Mouse (Mus musculus) natural killer cell, adult 2 months (primary cell): ENCODE data around the gene Slc25a27.

ENCODE experiments used
- DNase-seq, 2 experiments: peaks; one replicate each; pipeline ENCODE4 v3.0.0; 2022; ENCODE audit warnings: low spot score in 2 of 2

The Slc25a27 gene

DNA sequence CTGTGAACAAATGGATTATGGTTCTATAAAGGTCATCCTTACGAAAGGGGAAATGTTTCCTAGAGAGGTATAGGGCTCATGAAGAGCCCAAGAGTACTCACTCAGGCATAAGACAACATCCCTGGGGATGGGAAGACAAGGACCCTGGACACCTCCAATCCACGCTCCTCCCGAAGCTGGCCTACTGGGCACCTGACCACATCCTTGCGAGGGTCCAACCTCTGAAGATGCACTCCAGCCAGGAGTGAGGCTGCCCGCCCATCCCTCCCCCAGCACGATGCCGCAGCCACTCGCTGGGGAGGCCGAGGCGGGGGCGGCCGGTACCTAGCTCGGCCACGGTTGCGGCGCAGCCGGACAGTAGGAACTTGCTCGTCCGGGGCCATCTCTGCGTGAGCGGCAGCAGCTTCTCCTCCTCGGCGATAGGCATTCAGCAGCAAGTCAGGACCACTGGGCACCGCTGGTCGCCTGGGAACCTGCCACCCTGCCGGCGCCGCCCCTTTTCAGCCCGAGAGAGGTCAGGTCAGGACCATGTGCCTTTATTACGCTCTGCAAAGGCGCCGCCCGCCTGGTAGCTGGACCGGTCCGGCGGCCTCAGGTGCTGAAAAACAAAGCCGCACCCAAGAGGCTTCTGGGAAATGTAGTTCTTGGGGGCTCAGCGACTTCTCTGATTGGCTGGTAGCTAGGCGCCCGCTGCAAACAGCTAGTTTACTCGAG is at the start of gene Slc25a27:
Gene Slc25a27, minus strand, starts transcription at position 639 of the 714 bp plus-strand sequence.
- DNase-seq, result peak; percentile 79 to 82

DNA sequence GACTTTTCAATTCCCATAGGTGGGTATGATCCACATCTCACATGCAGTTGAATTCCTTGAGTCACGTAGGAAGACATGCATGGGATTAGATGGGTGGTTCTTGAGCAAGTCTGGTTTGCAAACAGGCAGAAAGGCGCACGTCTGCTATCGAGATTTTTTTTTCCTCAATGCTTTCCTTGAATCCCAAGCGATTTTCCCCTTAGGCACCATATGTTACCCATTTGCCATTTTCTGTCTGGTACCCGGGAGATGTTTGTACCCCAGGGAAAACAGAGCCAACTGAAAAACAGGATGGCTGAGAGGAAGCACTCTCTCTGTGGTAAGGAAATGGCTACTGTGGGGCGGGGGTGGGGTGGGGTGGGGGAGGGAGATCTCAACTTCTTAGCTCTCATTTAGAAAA is 49.6 kb upstream of the Slc25a27 start:
- no peak for DNase-seq

DNA sequence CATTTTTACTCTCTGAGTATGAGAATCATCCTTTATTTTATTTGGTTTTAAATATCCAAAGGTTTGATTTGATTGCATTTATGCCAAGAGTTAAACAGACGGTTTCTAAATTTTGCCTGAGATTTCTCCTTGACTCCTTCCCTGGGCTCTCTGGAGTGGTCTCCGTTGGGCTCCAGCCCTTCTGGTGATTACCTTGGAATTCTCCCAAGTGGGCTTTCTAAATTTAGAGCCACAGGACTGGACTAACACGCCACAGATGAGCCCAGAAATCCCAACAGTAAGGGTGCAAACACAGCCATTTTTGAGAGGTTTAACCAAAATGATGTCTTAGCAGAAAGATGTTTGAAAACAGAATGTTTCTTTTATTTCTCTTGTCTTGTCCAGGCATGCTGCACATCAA is 47.2 kb upstream of the Slc25a27 start:
- DNase-seq, result no peak

DNA sequence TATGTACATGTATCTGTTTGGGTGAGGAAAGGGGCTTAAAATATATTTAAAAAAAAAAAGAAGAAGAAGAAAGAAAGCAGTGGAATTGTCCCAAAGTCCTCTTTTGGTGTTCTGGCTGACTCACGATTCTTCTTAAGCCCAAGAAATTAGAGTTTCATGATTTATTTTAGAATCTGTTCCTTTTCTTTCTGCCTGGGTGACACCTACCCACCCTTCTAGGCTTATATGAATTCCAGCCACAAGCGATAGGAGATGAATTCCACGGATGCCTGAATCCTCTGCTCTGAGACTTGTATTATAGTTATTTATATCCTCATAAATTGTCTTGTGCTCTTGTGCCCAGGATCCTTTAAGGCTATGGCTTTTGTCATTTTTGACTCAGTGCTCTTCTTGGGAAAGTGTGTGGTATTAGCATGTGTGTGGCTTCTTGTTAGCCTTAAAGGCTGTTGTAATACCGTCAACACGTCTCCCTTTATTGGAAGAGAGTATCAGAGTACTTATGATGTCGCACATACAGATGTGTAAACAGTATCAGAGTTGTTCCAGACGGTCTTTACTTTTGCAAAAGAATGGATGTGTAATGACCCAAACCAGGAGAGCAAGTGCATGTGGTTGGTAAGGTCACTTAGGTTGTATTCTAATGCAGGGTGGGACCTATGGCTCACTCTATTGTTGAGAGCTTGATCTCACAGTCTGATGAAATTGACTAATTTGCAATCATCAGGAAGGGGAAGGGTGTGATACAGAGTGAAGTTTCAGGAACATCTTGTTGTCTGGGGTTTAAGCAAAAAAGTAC is 44.7 kb upstream of the Slc25a27 start:
- DNase-seq, result no peak

DNA sequence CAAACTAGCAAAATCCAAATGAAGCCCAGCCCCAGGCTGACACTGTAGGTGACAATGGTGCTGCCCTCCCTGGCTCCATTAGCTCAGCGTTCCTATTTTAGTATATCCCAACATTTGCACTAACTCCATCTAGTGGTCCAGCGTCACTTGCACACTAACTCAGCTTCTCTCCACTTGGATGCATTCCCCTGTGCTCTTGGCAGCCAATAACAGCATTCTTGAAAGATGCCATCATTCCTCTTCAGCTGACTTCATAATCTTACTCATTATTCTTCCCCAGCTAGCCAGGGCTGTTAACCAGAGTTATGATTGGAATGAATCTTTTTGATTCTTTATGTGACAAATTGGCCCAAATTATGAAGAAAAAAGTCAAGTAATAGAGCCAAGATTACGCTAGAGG is 40.2 kb upstream of the Slc25a27 start:
- no peak for DNase-seq

DNA sequence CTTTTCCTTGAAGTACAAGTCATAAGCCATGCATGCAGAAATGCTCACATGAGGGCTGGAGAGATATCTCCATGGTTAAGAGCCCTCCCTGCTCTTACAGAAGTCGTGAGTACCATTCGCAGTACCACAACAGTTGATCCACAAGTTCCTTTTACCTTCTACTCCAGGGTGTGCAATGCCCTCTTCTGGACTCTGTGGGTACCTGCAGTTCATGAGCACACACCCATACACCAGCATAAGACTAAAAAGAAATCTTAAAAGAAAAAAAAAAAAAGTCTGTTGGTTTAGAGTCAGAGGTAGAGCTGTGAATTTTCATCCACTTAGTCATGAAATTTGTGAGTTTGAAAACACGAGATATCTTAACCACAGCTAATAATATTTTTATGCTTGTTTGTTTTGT is 39.7 kb upstream of the Slc25a27 start:
- DNase-seq, result no peak

DNA sequence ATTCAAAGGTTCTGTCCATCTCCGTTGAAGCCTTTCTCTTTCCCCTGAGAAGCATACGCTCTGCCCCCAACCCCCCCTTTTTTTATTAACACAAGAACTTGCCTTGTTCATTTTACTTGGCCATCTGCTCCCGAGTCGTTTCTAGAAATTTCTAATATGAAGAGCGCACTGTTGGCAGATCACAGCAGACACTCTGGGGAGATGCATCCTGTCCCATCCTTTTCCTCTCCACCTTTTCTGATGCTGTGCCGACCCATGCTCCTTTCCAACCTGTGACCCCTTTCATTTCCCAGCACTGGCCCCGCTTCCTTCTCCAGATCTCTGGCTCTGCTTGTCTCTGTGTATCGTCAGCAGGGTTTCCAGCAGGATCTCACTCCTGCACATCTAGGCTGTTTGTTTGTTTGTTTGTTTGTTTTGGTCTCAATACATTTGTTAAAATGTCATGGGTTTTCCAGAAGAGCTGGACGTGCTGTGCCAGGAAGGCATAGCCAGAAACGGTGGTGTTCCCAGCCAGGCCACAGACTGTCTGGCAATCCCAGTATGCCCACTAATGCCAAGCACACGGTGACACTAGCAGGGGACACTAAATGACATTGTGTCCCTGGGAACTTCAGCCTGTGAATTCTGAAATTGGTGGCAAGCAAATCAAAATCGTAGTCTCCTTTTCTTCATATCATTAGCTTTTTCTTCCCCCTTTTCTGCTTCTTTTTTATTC is 37.4 kb upstream of the Slc25a27 start:
- no peak for DNase-seq

DNA sequence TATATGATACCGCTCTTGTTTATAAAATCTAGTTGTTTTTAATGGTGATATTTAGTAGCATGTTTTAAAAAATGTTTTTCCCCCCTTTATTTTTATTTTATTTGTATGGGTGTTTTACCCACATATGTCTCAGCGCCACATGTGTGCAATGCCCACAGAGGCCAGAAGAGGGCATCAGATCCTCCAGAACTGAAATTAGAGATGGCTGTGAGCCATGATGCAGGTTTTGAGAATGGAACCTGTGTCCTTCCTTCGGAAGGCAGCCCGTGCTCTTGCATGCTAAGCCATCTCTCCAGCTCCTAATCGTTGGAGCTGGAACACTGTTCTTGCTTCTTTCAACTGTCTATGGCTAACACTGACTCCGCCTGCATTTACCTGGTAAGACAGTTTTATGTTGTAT is 34.0 kb upstream of the Slc25a27 start:
- DNase-seq, result peak; percentile 13 to 39

DNA sequence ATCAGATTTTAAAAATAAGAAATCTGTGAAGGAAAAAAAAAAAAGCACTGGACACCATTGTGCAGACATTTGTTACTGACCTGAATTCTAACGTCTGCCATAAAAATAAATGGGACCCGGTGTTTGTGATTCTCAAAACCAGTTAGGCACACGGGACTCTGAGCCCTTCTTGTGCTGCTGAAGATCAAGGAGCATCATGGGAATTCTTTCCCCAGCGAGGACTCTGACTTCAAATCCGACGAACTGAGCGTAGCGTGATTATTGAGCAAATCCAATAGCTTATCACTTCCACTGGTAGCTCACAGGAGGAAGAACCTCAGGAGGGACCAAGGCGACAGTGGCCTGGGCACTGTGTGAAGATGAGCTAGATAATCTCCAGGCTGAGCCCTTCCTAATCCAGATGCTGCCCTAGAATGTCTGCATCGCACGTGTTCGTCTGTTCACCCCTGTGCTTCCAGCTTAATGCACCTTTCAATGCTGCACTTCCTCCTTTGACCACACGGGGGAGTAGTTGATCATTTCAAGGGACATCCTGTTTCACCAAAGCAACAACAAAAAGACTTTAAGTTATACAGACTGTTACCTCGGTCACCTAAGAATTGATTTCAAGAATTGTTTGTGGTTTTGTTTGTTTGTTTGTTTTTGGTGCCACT is 32.1 kb upstream of the Slc25a27 start:
- DNase-seq, result peak; percentile 31 to 63

DNA sequence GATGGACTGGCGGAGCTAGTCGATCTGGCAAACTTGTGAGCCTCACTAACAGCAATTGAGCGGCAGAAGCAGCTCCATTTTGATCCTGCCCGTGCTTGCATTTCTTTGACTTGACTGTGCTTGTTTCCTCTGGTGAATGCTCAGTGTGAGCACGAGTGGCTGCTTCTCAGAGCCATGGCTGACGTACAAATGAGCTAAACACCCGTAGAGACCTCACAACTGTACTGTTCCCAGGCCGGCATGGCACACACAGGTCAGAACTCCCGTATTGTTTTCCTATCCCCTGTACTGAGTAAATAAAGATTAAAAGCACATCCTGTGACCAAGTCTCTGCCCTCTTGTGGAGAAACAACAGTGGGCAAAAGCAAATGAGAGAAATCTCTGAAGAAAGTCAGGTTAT is 22.6 kb upstream of the Slc25a27 start:
- DNase-seq, result no peak

DNA sequence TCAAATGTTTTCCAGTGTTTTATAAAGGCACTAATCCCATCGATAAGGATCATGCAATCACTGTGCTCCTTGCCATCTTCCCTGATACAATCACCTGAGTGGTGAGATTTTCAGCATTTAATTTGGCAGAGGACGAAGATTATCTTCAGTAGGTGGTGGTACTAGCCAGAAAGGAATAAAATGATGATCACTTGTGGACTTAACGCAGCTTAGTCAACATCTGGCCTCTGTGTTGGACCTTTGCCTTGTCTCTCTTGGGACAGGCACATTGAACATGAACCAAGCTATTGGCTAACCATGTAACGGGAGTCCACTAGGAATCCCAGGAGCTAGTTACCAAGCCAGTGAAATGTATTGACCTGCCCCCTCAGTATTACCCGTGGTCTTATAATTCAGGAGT is 17.6 kb upstream of the Slc25a27 start:
- no peak for DNase-seq

DNA sequence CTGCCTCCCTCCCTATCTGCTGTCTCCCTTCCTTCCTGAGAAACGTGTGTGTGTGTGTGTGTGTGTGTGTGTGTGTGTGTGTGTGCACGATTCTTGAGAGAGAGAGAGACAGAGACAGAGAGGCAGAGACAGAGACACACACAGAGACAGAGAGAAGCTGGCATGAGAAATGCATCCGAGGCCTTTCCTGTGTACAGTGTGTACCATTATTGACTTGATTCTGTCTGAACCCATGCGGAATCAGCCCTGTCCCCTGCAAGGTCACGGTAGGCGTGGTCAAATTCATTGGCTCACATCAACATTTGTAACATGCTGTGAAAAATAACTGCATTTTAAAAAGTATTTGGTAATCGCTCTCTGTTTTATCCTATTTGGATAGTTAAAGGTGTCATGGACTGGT is 17.1 kb upstream of the Slc25a27 start:
- no peak for DNase-seq

DNA sequence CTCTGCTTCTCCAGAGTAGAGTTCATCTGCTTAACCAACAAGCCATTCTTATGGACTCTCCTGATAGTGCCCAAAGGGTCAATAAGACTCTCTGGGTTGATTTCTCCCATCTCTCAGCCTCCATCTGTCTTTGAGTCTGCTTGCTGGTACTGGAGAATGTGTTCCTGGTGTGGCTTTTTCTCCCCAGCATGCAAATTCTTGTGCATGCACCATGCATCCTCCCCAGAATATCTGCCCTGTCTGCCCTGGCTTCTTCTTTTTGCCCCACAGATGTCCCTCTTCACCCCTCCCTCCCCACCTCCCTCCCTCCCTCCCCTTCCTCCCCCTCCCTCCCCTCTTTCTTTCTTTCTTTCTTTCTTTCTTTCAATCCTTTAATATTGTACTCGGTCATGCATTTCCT is 10.3 kb upstream of the Slc25a27 start:
- DNase-seq, result peak in 1 of 2 experiments; percentile 2

DNA sequence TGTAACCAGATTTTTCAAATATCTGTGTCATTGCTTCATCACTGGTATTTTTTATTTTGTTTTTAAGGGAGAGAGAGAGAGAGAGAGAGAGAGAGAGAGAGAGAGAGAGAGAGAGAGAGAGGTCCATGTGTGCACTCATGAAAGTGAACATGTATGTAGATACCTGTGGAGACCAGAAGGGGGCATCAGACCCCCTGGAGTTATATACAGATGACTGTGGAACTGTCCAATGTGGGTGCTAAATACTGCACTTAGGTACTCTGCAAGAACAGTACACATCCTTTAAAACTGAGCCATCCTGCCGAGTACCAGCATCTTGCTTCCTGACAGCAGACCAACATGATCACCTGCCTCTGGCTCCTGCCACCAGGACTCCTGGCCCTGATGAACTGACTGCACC is 9.2 kb upstream of the Slc25a27 start:
- no peak for DNase-seq

DNA sequence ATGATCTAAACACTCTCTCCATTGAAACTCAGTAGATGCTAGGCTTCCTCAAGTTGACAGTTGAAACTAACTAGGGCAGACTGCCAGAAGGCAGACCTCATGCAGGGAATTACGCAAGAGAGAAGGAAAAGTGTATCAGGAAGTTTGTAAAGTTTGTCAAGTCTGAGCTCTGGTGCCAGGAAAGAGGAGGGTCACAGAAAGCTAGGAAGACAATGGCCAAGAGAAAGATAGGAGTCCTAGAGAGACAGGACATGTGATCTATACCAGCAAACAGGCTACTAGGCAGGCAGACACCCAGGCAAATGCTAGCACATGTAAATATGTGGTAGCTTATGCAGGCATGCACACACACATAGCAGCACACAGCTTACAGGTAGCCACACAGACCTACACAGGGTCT is 8.2 kb upstream of the Slc25a27 start:
- DNase-seq, result no peak

DNA sequence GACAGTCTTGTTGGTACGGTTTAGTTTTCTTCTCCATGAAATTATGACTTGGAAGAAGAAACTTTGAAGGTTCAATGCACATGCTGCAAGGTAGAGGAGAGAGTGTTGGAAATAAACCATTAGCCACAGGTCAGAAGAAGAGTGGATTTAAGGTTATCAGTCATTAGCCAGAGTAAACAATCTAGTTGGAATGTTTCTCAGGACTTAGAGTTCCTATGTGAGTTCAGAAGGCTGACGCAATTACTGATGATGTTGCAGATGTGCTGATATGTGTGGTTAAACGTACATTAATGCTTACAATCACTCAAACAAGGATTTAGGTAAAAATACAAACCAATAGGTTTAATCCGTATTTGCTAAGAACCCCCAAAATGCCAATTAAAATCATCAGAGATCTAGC is 4.9 kb upstream of the Slc25a27 start:
- no peak for DNase-seq

DNA sequence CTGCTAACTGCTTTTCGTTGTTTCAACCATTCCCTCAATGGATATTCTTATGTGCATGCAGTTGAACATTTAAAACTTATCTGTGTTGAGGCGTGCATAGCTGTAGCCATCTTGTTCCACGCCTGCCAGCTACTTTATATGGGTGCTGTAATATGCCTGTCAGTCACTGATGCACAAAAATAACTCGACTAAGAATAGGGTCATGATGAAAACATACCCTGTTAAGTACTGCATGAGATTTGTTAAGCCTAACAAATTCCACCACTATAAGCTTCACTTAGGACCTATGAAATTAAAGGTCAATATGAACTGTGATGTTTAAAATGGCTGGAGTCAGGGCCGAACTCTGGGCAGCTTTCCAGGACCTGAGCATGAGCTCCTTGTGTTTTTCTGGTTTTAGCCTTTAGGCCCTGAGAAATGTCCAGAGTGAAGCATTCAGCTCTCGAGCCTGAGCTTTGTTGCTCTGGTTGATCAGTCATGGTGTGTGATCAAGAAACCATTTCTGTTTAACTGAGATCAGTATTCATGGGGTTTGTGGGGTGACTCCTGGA is 2.2 kb upstream of the Slc25a27 start:
- DNase-seq, result no peak

DNA sequence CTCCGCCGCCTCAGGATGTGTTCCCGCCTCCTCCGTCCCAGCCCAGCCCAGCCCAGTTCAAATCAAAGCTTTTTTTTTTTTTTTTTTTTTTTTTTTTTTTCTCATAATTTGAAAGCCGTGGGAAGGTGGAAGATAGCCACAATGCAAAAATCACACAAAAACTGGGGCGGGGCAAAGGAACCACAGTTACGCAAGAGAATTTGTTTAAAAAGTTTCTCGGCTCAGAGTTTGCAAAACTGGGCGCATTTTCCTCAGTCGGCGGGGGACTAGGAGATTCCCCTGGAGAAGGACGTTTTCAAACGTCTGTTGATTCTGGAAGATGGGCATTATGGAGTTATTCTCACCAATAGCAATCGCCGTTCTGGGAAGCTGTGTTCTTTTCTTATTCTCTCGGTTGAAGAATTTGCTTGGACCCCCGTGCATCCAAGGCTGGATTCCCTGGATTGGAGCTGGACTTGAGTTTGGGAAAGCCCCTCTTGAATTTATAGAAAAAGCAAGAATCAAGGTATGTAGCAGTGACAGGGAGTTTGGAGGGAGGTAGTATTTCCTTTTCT is 353 bp upstream of the Slc25a27 start, which contains the start of gene Cyp39a1:
Gene Cyp39a1, plus strand, starts transcription at position 136 of the 554 bp plus-strand sequence.
- DNase-seq, result peak in 1 of 2 experiments; percentile 6

DNA sequence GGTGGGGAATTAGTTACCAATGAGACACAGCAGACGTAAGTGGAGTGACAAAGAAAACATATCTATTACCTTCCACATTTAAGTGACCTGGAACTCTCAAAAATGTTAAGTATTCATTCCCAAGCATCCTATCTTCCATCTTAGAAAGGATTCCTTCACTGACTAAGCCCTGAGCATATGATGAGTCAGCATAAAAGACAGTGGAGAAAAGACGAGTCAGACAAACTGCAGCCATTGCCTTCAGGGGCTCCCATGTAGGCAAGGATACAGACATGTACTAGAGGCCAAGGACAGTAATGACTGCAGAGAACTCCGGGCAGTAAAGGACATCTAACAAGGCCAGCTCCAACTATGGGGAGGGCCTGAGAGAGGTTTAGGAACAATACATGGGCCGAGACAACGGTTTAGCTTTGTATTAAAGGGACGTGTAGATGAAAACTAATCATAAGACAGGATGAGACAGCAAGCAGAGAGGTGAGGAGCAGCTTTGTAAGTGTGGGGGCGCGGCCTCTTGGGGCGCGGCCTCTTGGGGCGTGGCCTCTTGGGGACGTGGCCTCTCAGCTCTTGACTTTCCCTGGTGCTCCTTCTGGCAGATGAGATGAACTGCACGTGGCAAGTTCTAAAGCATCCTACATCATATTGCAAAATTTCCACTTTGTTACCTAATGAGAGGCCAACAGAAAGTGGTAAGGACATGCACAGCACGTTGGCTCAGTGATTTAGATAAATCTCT is 15.5 kb downstream of the Slc25a27 start:
- DNase-seq, result no peak

DNA sequence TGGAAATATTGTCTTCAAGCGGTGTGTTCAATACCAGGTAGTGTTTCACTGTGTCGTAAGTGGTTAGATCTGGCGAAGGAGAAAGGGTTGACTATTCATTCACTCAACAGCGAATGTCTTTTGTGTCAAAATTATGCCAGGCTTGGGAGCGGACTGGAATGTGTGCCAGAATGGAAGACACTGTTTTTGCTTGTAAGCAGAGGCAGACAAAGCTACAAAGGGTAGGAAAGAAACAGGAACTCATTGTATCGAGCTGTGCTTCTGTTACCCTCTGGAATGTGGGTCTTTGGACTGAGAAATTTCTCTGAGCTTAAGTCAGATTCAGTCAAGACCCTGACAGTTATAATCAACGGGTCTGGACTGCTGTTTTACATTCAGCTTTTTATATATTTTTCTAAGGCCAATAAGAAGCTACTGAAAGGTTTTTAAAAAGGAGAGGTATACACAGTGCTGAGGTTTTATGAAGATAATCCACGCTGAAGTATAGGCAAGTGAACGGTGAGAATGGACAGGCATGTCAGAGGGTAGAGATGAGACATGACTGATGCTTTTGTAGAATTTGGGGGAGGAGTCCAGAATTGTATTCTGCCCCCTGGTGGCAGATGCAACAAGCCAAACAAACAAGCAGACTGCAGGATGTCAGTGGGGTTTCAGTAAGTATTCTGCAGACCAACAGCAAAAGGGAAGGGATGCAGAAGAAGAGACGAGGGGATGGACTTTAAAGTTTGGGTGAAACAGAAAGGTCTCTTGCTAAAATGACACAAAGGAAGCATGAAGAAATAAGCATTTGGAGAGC is 17.2 kb downstream of the Slc25a27 start:
- DNase-seq, result peak in 1 of 2 experiments; percentile 18
